Mouse (Mus musculus): ENCODE data around the gene Ecsit. TPM values are rescaled to one million over a fixed set of nuclear protein-coding genes. Genes with fewer than 3 reads are reported as not detected.
"Not testable (repeated sequence)": the region's sequence is repeated elsewhere in the genome, so short reads cannot be mapped to it uniquely, and the experiment has no call there.

Gene Ecsit
- polyA plus RNA-seq, 1 experiment from 2014 or later = 47.2 TPM

DNA sequence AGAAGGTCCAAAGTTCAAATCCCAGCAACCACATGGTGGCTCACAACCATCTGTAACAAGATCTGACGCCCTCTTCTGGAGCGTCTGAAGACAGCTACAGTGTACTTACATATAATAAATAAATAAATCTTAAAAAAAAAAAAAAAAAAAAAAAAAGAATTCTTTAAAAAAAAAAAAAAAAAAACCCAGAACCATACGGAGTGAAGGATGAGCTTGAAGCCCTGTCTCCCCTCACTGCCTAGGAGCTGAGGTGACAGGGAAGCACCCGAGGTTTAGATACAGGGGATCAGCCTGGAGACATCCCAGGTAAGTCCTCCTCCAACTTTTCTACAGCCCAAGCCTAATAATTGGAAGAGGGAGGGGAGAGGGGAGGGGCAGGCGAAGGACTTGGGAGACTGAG lies 9.5 kb downstream of the Ecsit start:
- not testable (repeated sequence) for H3K4me3 ChIP-seq (ENCODE audit: low read depth, low read length); H3K4me2 ChIP-seq (ENCODE audit: low read length); H3K27me3 ChIP-seq (replicated peaks; ENCODE audit: control insufficient read depth, insufficient read depth, low read length); H3K9ac ChIP-seq (ENCODE audit: low read length); H3K9me3 ChIP-seq (replicated peaks; ENCODE audit: control insufficient read depth, low read length); DNase-seq (ENCODE audit: low spot score); ATAC-seq; H3K27ac ChIP-seq (ENCODE audit: low read depth, low read length); H3K4me1 ChIP-seq (ENCODE audit: control insufficient read depth, insufficient read depth, low read length)
- H3K36me3 ChIP-seq (ENCODE audit: control insufficient read depth, insufficient read depth, low read length) = peaks cover 45% of the 10 kb centered on the region
- WGBS = 79% methylated on average over 5 of the region's 5 CpGs

DNA sequence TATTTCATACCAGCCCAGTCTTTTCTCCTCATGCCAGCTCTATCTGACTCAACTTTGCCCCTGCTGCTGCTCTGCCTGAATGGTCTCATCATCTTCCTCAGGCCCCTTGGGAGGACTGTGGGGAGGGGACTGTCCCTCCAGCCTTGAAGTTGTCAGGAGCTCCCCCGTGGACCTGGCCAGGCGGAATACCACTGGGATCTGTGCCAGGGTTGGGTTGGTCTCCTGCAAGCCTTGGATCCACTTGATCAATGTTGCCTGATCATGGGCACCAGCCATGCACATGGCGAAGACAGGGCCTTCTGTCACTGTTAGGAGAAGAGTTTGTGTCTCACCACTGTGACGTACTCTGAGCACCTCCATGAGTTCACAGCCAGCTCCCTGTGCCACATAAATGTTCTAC lies 13.0 kb downstream of the Ecsit start:
- Histone ChIP-seq H3K4me3 (ENCODE audit: low read depth, low read length) (no peak overlapping the region), H3K4me2 (ENCODE audit: low read length) (no peak overlapping the region), H3K9me3 (replicated peaks; ENCODE audit: control insufficient read depth, low read length) (no peaks in the 10 kb centered on the region), H3K36me3 (ENCODE audit: control insufficient read depth, insufficient read depth, low read length) (peaks cover 48% of the 10 kb centered on the region), H3K27me3 (replicated peaks; ENCODE audit: control insufficient read depth, insufficient read depth, low read length) (no peaks in the 10 kb centered on the region), H3K4me1 (ENCODE audit: control insufficient read depth, insufficient read depth, low read length) (peaks cover 6% of the 10 kb centered on the region), H3K9ac (ENCODE audit: low read length) (no peak overlapping the region), H3K27ac (ENCODE audit: low read depth, low read length) (no peak overlapping the region)
- ATAC-seq (no peak), DNase-seq (ENCODE audit: low spot score) (no peak)
- 98% methylated on average over 4 of the region's 4 CpGs for WGBS

DNA sequence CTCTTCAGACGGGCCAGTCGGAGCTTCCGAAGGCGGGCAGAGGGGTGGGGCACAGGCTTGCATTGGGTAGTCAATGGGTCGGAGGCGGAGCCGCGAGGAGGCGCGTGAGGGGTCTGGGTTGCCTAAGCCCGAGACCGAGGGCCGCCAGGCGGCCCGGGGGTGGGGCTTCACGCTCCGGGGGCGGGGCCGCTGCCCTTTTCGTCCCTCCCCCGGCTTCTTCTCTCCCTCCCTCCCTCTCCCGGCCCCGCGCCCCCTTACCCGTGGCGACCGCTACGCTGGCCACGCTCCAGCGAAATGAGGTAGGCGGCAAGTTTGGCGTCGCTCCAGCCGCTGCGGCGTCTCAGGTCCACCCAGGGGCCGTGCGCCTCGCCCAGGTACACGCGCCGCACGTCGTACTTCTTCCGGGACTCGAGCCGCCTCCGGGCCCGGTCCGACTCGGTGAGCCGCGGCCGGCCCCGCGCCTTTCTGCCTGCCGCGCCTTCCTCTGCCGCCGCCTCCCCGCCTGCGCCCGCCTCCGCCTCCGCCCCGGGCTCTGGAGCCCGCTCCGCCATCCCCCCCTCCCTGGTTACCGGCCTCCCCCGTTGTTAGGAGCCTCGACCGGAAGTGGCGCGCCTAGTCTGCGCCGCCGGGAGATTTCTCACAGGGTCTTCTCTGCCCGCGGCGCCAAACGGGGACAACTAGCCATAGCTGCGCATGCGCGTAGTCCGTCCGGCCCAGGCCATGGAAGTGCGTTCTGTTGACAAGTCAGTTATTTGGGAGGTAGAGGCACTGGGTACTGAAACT lies 14.3 kb downstream of the Ecsit start, which contains the start of the genes Gm49318 and Zfp653:
TSS of gene Gm49318 (minus strand) at position 469 of the 783 bp plus-strand sequence.
TSS of gene Zfp653 (minus strand) at position 586 of the 783 bp plus-strand sequence.
- DNase-seq (ENCODE audit: low spot score) (peak; percentile 98), ATAC-seq (peak; percentile 98)
- Histone ChIP-seq H3K9ac (ENCODE audit: low read length) (peak within 1 kb of the TSS; percentile 93), H3K36me3 (ENCODE audit: control insufficient read depth, insufficient read depth, low read length) (peaks cover 50% of the 10 kb centered on the region), H3K4me3 (ENCODE audit: low read depth, low read length) (peak within 1 kb of the TSS; percentile 87), H3K9me3 (replicated peaks; ENCODE audit: control insufficient read depth, low read length) (no peaks in the 10 kb centered on the region), H3K4me2 (ENCODE audit: low read length) (peak within 1 kb of the TSS; percentile 58), H3K4me1 (ENCODE audit: control insufficient read depth, insufficient read depth, low read length) (peaks cover 6% of the 10 kb centered on the region), H3K27ac (ENCODE audit: low read depth, low read length) (peak within 1 kb of the TSS; percentile 97), H3K27me3 (replicated peaks; ENCODE audit: control insufficient read depth, insufficient read depth, low read length) (no peaks in the 10 kb centered on the region)
- under 1% methylated on average over 77 of the region's 87 CpGs for WGBS

DNA sequence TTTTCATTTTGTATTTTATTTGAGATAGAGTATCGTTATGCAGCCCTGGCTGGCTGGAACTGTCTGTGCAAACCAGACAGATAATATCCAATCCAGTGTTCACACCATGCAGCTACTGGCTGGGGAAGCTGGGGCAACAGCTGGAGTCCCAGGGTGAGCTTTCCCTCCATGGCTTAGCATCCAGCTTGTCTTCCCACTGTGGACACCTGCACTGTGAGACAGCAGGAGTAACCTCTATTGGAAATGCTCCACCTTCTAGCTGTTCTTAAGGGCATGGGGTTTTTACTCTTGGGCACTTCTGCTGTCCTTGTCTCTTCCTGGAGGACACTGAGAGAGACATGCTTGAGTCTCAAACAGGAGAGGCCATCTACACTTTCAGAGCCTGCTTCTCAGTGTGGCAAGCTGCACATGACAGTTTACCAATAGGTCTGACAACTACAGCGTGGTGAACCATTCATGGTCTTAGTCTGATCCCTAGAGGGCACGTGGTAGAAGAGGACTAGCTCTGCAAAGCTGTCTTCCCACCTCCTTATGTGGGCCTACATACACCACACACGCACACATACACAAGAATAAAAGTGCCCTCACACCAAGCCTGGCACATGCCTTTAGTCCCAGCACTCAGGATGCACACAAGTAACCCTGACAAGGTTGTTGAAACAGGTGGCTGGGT lies 15.2 kb downstream of the Ecsit start:
- Histone ChIP-seq H3K27ac (ENCODE audit: low read depth, low read length) (0 out of 2 replicates have a peak overlapping the region, but pooled peaks have one; percentile 97), H3K9ac (ENCODE audit: low read length) (peak overlapping the region; percentile 93), H3K4me3 (ENCODE audit: low read depth, low read length) (peak overlapping the region; percentile 87), H3K9me3 (replicated peaks; ENCODE audit: control insufficient read depth, low read length) (no peaks in the 10 kb centered on the region), H3K36me3 (ENCODE audit: control insufficient read depth, insufficient read depth, low read length) (peaks cover 56% of the 10 kb centered on the region), H3K27me3 (replicated peaks; ENCODE audit: control insufficient read depth, insufficient read depth, low read length) (no peaks in the 10 kb centered on the region), H3K4me2 (ENCODE audit: low read length) (peak overlapping the region; percentile 58), H3K4me1 (ENCODE audit: control insufficient read depth, insufficient read depth, low read length) (peaks cover 6% of the 10 kb centered on the region)
- ATAC-seq = peak; percentile 11
- DNase-seq (ENCODE audit: low spot score) = no peak
- 74% methylated on average over 4 of the region's 4 CpGs for whole genome bisulfite sequencing

DNA sequence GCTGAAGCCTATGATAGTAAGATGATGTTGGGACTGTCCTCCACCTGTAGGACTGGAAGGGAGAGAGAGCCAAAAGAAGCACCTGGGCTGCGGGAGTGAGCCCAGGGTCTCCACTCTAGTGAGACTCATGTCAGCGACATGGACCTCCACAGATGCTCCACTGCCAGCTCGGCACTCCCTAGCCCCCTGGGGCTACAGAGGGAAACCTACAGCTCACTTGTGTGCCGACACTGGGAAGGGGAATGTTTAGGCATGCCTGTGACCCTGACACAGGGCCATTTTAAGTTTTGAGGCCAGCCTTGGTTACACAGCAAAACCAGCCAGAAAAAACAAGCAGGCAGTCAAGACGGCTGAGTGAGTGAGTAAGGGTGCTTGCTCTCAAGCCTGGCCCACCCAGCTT lies 18.0 kb downstream of the Ecsit start:
- no peaks in the 10 kb centered on the region for H3K9me3 ChIP-seq (replicated peaks; ENCODE audit: control insufficient read depth, low read length)
- no peak overlapping the region for H3K27ac ChIP-seq (ENCODE audit: low read depth, low read length)
- peaks cover 6% of the 10 kb centered on the region for H3K4me1 ChIP-seq (ENCODE audit: control insufficient read depth, insufficient read depth, low read length)
- no peaks in the 10 kb centered on the region for H3K27me3 ChIP-seq (replicated peaks; ENCODE audit: control insufficient read depth, insufficient read depth, low read length)
- H3K36me3 ChIP-seq (ENCODE audit: control insufficient read depth, insufficient read depth, low read length) = peaks cover 57% of the 10 kb centered on the region
- no peak overlapping the region for H3K4me2 ChIP-seq (ENCODE audit: low read length)
- H3K4me3 ChIP-seq (ENCODE audit: low read depth, low read length) = no peak overlapping the region
- 84% methylated on average over 5 of the region's 5 CpGs for WGBS
- H3K9ac ChIP-seq (ENCODE audit: low read length) = no peak overlapping the region
- DNase-seq (ENCODE audit: low spot score) (no peak), ATAC-seq (no peak)

- H3K4me3 ChIP-seq (ENCODE audit: low read depth, low read length) = no peak overlapping the region
- no peaks in the 10 kb centered on the region for H3K27me3 ChIP-seq (replicated peaks; ENCODE audit: control insufficient read depth, insufficient read depth, low read length)
- H3K36me3 ChIP-seq (ENCODE audit: control insufficient read depth, insufficient read depth, low read length) = peaks cover 64% of the 10 kb centered on the region
- ATAC-seq = no peak
- no peak overlapping the region for H3K4me2 ChIP-seq (ENCODE audit: low read length)
- no peak overlapping the region for H3K27ac ChIP-seq (ENCODE audit: low read depth, low read length)
- 69% methylated on average over 3 of the region's 3 CpGs for WGBS
- no peaks in the 10 kb centered on the region for H3K9me3 ChIP-seq (replicated peaks; ENCODE audit: control insufficient read depth, low read length)
- DNase-seq (ENCODE audit: low spot score) = peak; percentile 42
- peaks cover 6% of the 10 kb centered on the region for H3K4me1 ChIP-seq (ENCODE audit: control insufficient read depth, insufficient read depth, low read length)
- no peak overlapping the region for H3K9ac ChIP-seq (ENCODE audit: low read length)
Measured at GRCm38 (mm10) chr9:22066433-22066832, 18.8 kb downstream of the Ecsit start.

GRCm38 (mm10) chr9:22065642-22066041 lies 19.6 kb downstream of the Ecsit start:
- ATAC-seq (no peak), DNase-seq (ENCODE audit: low spot score) (no peak)
- H3K4me1 ChIP-seq (ENCODE audit: control insufficient read depth, insufficient read depth, low read length) = peaks cover 6% of the 10 kb centered on the region
- H3K27ac ChIP-seq (ENCODE audit: low read depth, low read length) = no peak overlapping the region
- H3K9ac ChIP-seq (ENCODE audit: low read length) = no peak overlapping the region
- H3K36me3 ChIP-seq (ENCODE audit: control insufficient read depth, insufficient read depth, low read length) = peaks cover 72% of the 10 kb centered on the region
- 99% methylated on average over 11 of the region's 11 CpGs for WGBS
- H3K27me3 ChIP-seq (replicated peaks; ENCODE audit: control insufficient read depth, insufficient read depth, low read length) = no peaks in the 10 kb centered on the region
- H3K4me3 ChIP-seq (ENCODE audit: low read depth, low read length) = no peak overlapping the region
- H3K4me2 ChIP-seq (ENCODE audit: low read length) = no peak overlapping the region
- H3K9me3 ChIP-seq (replicated peaks; ENCODE audit: control insufficient read depth, low read length) = no peaks in the 10 kb centered on the region

DNA sequence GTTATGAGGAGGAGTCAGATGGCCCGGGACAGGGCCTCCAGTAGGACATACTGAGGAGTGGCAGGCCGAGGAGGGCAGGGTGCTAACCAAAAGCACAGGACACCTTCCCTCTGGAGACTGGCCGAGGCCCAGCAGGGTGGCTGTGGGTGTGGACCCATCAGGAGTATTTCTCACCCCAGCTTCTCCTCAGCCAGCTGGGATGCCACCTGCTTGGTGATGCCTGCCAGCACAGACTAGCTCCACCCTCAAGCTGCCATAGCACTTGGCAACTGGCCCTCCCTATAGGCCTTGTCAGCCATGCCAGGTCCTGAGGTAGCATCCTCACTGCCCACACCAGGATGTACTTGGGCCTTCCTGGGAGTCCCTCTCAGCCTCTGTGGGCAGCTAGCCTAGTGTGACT lies 20.9 kb downstream of the Ecsit start:
- ATAC-seq = peak; percentile 65; the same call in 1 of the 2 replicates
- no peaks in the 10 kb centered on the region for H3K4me1 ChIP-seq (ENCODE audit: control insufficient read depth, insufficient read depth, low read length)
- 91% methylated on average over 3 of the region's 3 CpGs for WGBS
- H3K9ac ChIP-seq (ENCODE audit: low read length) = no peak overlapping the region
- H3K9me3 ChIP-seq (replicated peaks; ENCODE audit: control insufficient read depth, low read length) = no peaks in the 10 kb centered on the region
- peak; percentile 66 for DNase-seq (ENCODE audit: low spot score)
- H3K4me2 ChIP-seq (ENCODE audit: low read length) = no peak overlapping the region
- peaks cover 77% of the 10 kb centered on the region for H3K36me3 ChIP-seq (ENCODE audit: control insufficient read depth, insufficient read depth, low read length)
- no peak overlapping the region for H3K4me3 ChIP-seq (ENCODE audit: low read depth, low read length)
- H3K27ac ChIP-seq (ENCODE audit: low read depth, low read length) = no peak overlapping the region
- no peaks in the 10 kb centered on the region for H3K27me3 ChIP-seq (replicated peaks; ENCODE audit: control insufficient read depth, insufficient read depth, low read length)

DNA sequence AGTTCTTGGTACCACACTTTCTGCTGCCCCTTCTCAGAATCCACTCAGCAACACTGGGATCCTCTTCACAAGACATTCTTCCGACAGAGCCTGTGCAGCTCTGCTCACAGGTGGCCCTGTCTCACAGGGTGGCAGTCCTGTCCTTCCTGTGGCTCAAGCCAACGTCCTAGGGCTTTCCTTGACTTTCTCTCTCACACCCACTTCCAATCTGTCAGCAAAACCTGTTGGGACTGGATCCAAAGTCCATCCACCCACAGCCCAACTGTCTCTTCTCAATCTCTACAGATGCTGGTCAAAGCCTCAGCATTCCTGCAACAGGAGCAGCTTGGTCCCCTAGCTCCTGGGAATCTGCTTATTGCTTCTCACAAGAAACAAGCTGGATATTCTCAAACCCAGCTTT lies 23.9 kb downstream of the Ecsit start:
- peaks cover 85% of the 10 kb centered on the region for H3K36me3 ChIP-seq (ENCODE audit: control insufficient read depth, insufficient read depth, low read length)
- no peaks in the 10 kb centered on the region for H3K4me1 ChIP-seq (ENCODE audit: control insufficient read depth, insufficient read depth, low read length)
- H3K4me3 ChIP-seq (ENCODE audit: low read depth, low read length) = no peak overlapping the region

More for the DNA sequence above, 23.9 kb downstream of the Ecsit start:
- H3K4me2 ChIP-seq (ENCODE audit: low read length) = no peak overlapping the region
- ATAC-seq = no peak
- no peaks in the 10 kb centered on the region for H3K9me3 ChIP-seq (replicated peaks; ENCODE audit: control insufficient read depth, low read length)
- H3K27ac ChIP-seq (ENCODE audit: low read depth, low read length) = no peak overlapping the region
- no peaks in the 10 kb centered on the region for H3K27me3 ChIP-seq (replicated peaks; ENCODE audit: control insufficient read depth, insufficient read depth, low read length)
- no peak for DNase-seq (ENCODE audit: low spot score)
- WGBS = 84% methylated on average over 2 of the region's 2 CpGs
- H3K9ac ChIP-seq (ENCODE audit: low read length) = no peak overlapping the region

Data from forebrain, embryonic 14.5 days (tissue).